Mouse (Mus musculus): ENCODE data around the gene Stab2. TPM values are rescaled to one million over a fixed set of nuclear protein-coding genes. Genes with fewer than 3 reads are reported as not detected.

Gene Stab2
- polyA plus RNA-seq, 1 experiment from 2014 or later = 0.08 TPM

DNA sequence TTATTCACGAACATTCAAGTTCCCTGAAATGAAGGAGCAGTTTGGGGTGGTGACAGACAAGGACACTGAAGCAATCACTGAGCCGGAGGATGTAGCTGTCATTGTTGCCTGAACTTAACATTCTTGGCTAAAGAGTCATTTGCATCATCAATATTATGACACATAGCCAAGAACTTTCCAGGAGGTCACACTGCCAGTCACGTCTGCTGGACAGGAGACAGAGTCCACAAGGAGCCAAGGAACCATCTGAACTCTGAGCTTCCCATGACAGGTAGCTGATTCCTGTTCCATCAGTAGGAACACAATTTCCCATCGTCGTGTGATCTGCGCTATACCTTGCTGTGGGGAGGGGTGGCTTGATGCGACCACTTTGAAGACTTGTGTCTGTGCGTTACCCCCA, 24.9 kb upstream of the Stab2 start:
- H3K4me1 ChIP-seq = peaks cover 17% of the 10 kb centered on the region
- no peak for ATAC-seq (replicated peaks)
- no peak overlapping the region for H3K4me2 ChIP-seq (replicated peaks)
- no peaks in the 10 kb centered on the region for H3K27me3 ChIP-seq
- no peak overlapping the region for H3K9ac ChIP-seq (replicated peaks)
- H3K4me3 ChIP-seq = no peak overlapping the region
- H3K27ac ChIP-seq (replicated peaks) = no peak overlapping the region
- WGBS = 88% methylated on average over 8 of the region's 8 CpGs
- no peaks in the 10 kb centered on the region for H3K9me3 ChIP-seq
- H3K36me3 ChIP-seq = no peaks in the 10 kb centered on the region

GRCm38 (mm10) chr10:87024884-87025283, 17.1 kb upstream of the Stab2 start:
- under 1% methylated on average over 9 of the region's 10 CpGs for WGBS
- Histone ChIP-seq H3K4me3 (no peak overlapping the region), H3K36me3 (no peaks in the 10 kb centered on the region), H3K4me2 (replicated peaks) (no peak overlapping the region), H3K9ac (replicated peaks) (no peak overlapping the region), H3K4me1 (no peaks in the 10 kb centered on the region), H3K27ac (replicated peaks) (no peak overlapping the region), H3K9me3 (no peaks in the 10 kb centered on the region), H3K27me3 (no peaks in the 10 kb centered on the region)
- peak; percentile 94 for ATAC-seq (replicated peaks)

DNA sequence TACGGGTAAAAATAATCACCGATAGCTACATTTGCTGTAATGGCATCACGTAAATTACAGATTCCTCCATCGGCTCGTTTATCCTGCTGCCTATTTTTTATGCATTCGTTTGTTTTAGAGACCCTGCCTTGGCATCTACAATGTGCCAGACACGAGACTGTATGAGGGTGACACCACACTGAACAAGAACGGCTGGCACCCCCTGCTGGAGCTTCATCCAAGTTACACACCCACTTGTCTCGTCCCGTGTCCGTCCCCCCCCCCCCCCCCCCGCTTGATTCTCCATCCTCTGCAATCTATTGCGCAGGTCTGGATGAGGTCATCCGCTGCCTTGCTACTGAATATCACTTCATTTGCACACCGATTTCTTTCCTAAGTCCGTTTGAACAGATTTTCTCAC, 12.9 kb upstream of the Stab2 start:
- Histone ChIP-seq H3K9me3 (no peaks in the 10 kb centered on the region), H3K9ac (replicated peaks) (no peak overlapping the region), H3K27me3 (no peaks in the 10 kb centered on the region), H3K4me3 (no peak overlapping the region), H3K36me3 (no peaks in the 10 kb centered on the region), H3K27ac (replicated peaks) (no peak overlapping the region), H3K4me2 (replicated peaks) (no peak overlapping the region), H3K4me1 (0 out of 2 replicates have a peak, but pooled peaks cover 5% of the 10 kb centered on the region)
- ATAC-seq (replicated peaks) = peak; percentile 62
- WGBS = 51% methylated on average over 15 of the region's 16 CpGs

DNA sequence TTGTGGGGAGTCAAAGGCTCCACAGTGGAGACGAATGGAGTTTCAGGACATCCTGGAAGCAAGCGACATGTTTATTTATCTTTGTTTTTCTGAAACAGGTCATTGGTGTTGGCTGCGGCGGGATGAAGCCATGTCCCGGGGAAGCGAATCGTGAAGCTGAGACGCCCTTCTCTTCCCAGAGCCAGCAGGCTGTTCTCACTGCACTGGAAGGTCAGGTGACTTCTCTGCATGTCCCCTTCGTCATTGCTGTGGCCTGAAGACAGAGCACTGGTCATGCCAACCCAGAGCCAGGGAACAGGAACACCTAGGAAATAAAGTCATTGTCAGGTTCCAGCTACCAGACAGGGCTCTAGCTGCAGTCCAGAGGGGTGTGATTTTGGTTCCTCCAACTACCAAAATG, 11.1 kb upstream of the Stab2 start:
- H3K4me1 ChIP-seq = 0 out of 2 replicates have a peak, but pooled peaks cover 5% of the 10 kb centered on the region
- no peaks in the 10 kb centered on the region for H3K36me3 ChIP-seq
- no peak for ATAC-seq (replicated peaks)
- no peaks in the 10 kb centered on the region for H3K9me3 ChIP-seq
- 83% methylated on average over 9 of the region's 9 CpGs for WGBS
- no peak overlapping the region for H3K4me3 ChIP-seq
- H3K9ac ChIP-seq (replicated peaks) = no peak overlapping the region
- H3K27ac ChIP-seq (replicated peaks) = no peak overlapping the region
- H3K4me2 ChIP-seq (replicated peaks) = no peak overlapping the region
- H3K27me3 ChIP-seq = no peaks in the 10 kb centered on the region

DNA sequence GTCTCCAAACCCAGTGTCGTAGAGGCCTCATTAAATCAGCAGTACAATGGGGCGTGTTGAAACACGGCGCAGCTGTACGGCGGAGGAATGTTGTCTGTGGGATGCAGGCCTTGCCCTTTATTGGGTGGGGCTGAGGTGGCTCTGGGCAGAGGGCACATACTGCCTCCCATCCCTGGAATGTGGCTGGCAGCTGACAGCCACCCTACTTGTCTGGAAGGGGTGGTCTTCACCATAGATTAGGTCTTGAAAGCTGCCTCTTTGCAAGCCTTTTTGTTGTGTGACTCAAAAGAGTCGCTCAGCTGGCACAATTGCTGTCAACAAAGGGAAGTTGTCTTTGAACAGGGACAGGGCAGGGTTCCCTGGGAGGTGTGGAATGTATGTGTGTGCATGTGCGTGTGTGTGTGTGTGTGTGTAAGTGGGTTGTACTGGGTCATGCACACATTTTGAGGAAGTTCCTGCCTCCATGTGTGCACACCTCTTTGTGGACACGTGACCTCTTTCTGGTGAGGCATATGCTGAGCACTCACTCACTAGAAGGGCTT, 8.4 kb upstream of the Stab2 start:
- no peaks in the 10 kb centered on the region for H3K27me3 ChIP-seq
- no peak overlapping the region for H3K27ac ChIP-seq (replicated peaks)
- ATAC-seq (replicated peaks) = peak; percentile 55; the same call in 1 of the 2 replicates
- H3K9ac ChIP-seq (replicated peaks) = no peak overlapping the region
- H3K4me1 ChIP-seq = 0 out of 2 replicates have a peak, but pooled peaks cover 5% of the 10 kb centered on the region
- no peaks in the 10 kb centered on the region for H3K36me3 ChIP-seq
- no peaks in the 10 kb centered on the region for H3K9me3 ChIP-seq
- no peak overlapping the region for H3K4me3 ChIP-seq
- 8% methylated on average over 9 of the region's 9 CpGs for WGBS
- H3K4me2 ChIP-seq (replicated peaks) = no peak overlapping the region

- no peak overlapping the region for H3K27ac ChIP-seq (replicated peaks)
- no peaks in the 10 kb centered on the region for H3K9me3 ChIP-seq
- no peak overlapping the region for H3K4me3 ChIP-seq
- 74% methylated on average over 5 of the region's 5 CpGs for WGBS
- H3K4me2 ChIP-seq (replicated peaks) = no peak overlapping the region
- ATAC-seq (replicated peaks) = no peak
- H3K4me1 ChIP-seq = 0 out of 2 replicates have a peak, but pooled peaks cover 5% of the 10 kb centered on the region
- no peaks in the 10 kb centered on the region for H3K36me3 ChIP-seq
- H3K9ac ChIP-seq (replicated peaks) = no peak overlapping the region
- H3K27me3 ChIP-seq = no peaks in the 10 kb centered on the region
These were observed 7.6 kb upstream of the Stab2 start for GRCm38 (mm10) chr10:87015403-87015802.

DNA sequence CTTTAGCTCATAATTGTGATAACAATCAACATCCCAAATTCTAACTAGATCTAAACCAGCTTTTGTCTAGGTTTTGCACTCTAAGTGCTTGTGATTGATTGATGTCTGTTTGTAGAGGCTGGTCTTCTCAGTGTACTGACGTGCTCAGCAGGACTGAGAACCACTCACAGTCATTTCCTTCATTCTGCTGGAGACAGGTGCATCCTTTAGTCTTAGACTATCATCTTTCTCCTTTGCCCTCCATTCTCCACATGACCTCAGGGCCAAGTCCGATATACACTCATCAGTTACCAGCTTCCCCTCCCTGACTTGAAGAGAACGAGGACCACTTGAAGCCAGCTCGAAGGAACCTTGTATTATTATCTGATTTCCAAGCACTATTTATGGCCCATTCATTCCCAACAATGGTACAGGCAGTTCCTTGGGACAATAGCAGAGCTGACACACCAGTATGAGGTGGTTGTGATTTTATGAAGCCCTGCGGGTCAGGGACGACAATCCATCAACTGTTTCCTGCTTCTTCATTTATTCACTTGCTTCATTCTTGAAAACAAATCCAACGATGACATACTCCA, 6.7 kb upstream of the Stab2 start:
- Histone ChIP-seq H3K27ac (replicated peaks) (no peak overlapping the region), H3K4me1 (0 out of 2 replicates have a peak, but pooled peaks cover 5% of the 10 kb centered on the region), H3K4me3 (no peak overlapping the region), H3K27me3 (no peaks in the 10 kb centered on the region), H3K9me3 (no peaks in the 10 kb centered on the region), H3K4me2 (replicated peaks) (no peak overlapping the region), H3K9ac (replicated peaks) (no peak overlapping the region), H3K36me3 (no peaks in the 10 kb centered on the region)
- ATAC-seq (replicated peaks) = no peak
- 85% methylated on average over 7 of the region's 7 CpGs for WGBS

DNA sequence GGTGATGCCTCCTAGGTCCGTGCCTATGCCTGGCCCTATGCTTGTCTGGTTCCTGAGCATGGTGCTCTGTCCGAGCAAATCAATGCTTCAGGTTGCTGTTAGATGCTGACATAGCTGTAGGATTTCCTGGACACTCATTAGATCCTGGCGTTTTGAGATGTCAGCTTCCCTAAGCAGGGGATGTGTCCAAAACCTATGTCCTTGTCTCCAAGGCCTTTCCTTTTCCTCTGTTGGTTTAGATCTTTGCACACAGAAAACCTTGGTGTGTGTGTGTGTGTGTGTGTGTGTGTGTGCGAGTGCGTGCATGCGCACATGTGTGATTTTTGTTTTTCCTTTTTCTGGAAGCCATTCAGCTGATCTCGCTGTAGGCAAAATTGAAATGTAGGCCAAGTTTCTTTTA, 4.3 kb upstream of the Stab2 start:
- 92% methylated on average over 7 of the region's 7 CpGs for WGBS
- no peaks in the 10 kb centered on the region for H3K27me3 ChIP-seq

GRCm38 (mm10) chr10:87008215-87008499, 332 bp upstream of the Stab2 start:
- no peaks in the 10 kb centered on the region for H3K27me3 ChIP-seq
- no peaks in the 10 kb centered on the region for H3K9me3 ChIP-seq
- no peak overlapping the region for H3K27ac ChIP-seq (replicated peaks)
- WGBS = 88% methylated on average over 3 of the region's 3 CpGs
- no peak for ATAC-seq (replicated peaks)
- H3K9ac ChIP-seq (replicated peaks) = no peak overlapping the region
- H3K4me3 ChIP-seq = no peak overlapping the region
- H3K4me2 ChIP-seq (replicated peaks) = no peak overlapping the region
- no peaks in the 10 kb centered on the region for H3K36me3 ChIP-seq
- no peaks in the 10 kb centered on the region for H3K4me1 ChIP-seq

More for the DNA sequence above, 4.3 kb upstream of the Stab2 start:
- Histone ChIP-seq H3K27ac (replicated peaks) (no peak overlapping the region), H3K36me3 (no peaks in the 10 kb centered on the region), H3K9me3 (no peaks in the 10 kb centered on the region), H3K4me1 (0 out of 2 replicates have a peak, but pooled peaks cover 5% of the 10 kb centered on the region), H3K4me3 (no peak overlapping the region), H3K9ac (replicated peaks) (no peak overlapping the region), H3K4me2 (replicated peaks) (no peak overlapping the region)
- no peak for ATAC-seq (replicated peaks)

DNA sequence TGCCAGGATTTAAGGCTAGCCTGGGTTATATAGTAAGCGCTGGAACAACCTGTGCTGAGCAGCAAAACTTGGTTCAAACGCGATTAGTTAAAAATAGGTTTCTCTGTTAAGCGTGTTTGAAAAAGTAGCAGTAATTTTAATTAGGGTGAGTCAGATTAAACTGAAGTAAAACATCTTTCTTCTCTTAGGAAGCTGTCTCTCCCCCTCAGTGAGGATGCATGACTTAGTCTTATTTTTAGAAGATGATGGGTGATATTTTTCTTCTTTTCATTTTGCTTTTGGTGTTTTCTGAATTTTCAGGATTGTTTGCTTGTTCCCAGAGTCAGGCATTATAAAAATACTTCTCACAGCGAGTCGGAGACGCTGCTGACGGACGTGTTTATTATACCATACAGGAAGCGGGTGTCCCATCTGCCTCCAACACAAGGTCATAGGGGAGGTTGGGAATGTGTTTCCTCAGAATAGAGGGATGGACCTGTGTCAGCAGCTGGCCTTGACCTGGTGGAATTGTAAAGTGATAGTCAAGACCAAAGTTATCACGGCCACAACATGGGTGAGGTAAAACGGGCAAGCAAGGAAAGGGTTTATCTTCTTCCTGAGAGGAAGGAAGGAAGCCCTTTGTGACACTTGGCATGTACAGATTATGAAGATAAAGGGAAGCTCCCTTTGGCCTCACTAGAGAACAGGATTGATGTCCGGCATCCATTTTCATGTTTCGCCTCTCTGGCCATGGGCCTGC, 15.4 kb downstream of the Stab2 start:
- Histone ChIP-seq H3K36me3 (no peaks in the 10 kb centered on the region), H3K4me2 (replicated peaks) (no peak overlapping the region), H3K9me3 (no peaks in the 10 kb centered on the region), H3K4me3 (no peak overlapping the region), H3K27me3 (no peaks in the 10 kb centered on the region), H3K4me1 (no peaks in the 10 kb centered on the region), H3K9ac (replicated peaks) (no peak overlapping the region), H3K27ac (replicated peaks) (no peak overlapping the region)
- 87% methylated on average over 14 of the region's 14 CpGs for WGBS
- ATAC-seq (replicated peaks) = no peak

GRCm38 (mm10) chr10:86990666-86991065, 17.2 kb downstream of the Stab2 start:
- Histone ChIP-seq H3K36me3 (no peaks in the 10 kb centered on the region), H3K27me3 (no peaks in the 10 kb centered on the region), H3K4me2 (replicated peaks) (no peak overlapping the region), H3K9me3 (no peaks in the 10 kb centered on the region), H3K9ac (replicated peaks) (no peak overlapping the region), H3K4me3 (no peak overlapping the region), H3K27ac (replicated peaks) (no peak overlapping the region), H3K4me1 (no peaks in the 10 kb centered on the region)
- ATAC-seq (replicated peaks) = no peak
- WGBS = 83% methylated on average over 9 of the region's 9 CpGs

- ATAC-seq (replicated peaks) = no peak
- H3K27ac ChIP-seq (replicated peaks) = no peak overlapping the region
- H3K27me3 ChIP-seq = no peaks in the 10 kb centered on the region
- no peak overlapping the region for H3K9ac ChIP-seq (replicated peaks)
- no peak overlapping the region for H3K4me3 ChIP-seq
- WGBS = 73% methylated on average over 8 of the region's 8 CpGs
- no peaks in the 10 kb centered on the region for H3K9me3 ChIP-seq
- H3K4me2 ChIP-seq (replicated peaks) = no peak overlapping the region
- no peaks in the 10 kb centered on the region for H3K36me3 ChIP-seq
- H3K4me1 ChIP-seq = no peaks in the 10 kb centered on the region
These were observed 18.0 kb downstream of the Stab2 start for GRCm38 (mm10) chr10:86989838-86990237.
